ENCODE assay signal across 9 mouse cellular contexts in the genomic region with DNA sequence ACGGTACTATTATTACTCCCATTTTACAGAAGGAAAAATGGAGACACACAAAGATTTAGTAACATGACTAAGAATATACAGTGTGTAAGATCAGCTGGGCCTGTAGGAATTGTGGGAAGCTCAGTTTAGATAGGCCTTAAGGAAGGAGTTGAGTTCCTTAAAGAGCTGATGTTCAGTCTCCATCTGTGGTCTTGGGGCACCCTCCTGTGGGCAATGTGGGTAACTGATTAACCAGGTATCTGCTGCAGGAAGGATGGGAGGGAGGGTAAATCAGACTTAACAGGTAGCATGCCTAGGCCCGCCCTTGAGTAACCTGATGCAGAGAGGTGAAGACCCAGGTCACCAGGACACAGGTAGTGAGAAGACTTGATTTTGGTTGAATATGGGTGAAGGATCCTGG. TPM values are rescaled to one million over a fixed set of nuclear protein-coding genes. Genes with fewer than 3 reads are reported as not detected.
DNase-seq lines count a peak whose midpoint lies in the region; ATAC-seq and TF ChIP-seq lines count a peak whose summit lies in the region.
"Had no signal": no experiment of that assay in that cellular context is flagged by ENCODE, and none has a peak within 500 bp of the region (broad histone marks: within the 10 kb centered on the region; RNA-seq: fewer than 3 reads in every experiment).

No protein-coding gene starts in this region.

- 92% methylated on average over 2 of the region's 2 CpGs for WGBS in heart, adult 2 months
- WGBS in heart, embryonic 12.5 days, result 88% methylated on average over 2 of the region's 2 CpGs
- WGBS in midbrain, embryonic 14.5 days, result 86% methylated on average over 2 of the region's 2 CpGs

- ATAC-seq in heart, embryonic 12.5 days (ENCODE audit: insufficient number of reproducible peaks, low FRiP score), result no peak
- peak; percentile 88 for ATAC-seq in CD4-positive, CD25-positive, alpha-beta regulatory T cell, adult 4 months
- ATAC-seq in frontal cortex, adult (ENCODE audit: low TSS enrichment), result peak; percentile 58; the same call in 1 of the 2 replicates
- 0 out of 2 replicates have a peak, but pooled peaks have one; percentile 11 for ATAC-seq in midbrain, embryonic 14.5 days (ENCODE audit: low FRiP score, low TSS enrichment)

- H3K4me1 ChIP-seq in heart, adult 2 months (ENCODE audit: control insufficient read depth, insufficient read depth, low read length), result peaks cover 10% of the 10 kb centered on the region; the same call in 1 of the 2 replicates
- H3K4me1 ChIP-seq in heart, embryonic 12.5 days (replicated peaks), result peaks cover 38% of the 10 kb centered on the region
- H3K4me1 ChIP-seq in midbrain, embryonic 14.5 days (ENCODE audit: control insufficient read depth, insufficient read depth, low read length), result peaks cover 9% of the 10 kb centered on the region; the same call in 1 of the 2 replicates

- H3K4me3 ChIP-seq in heart, adult 2 months, result no peak overlapping the region
- H3K4me3 ChIP-seq in heart, embryonic 12.5 days, result no peak overlapping the region
- H3K4me3 ChIP-seq in midbrain, embryonic 14.5 days (replicated peaks; ENCODE audit: low read depth, low read length), result no peak overlapping the region
- H3K4me3 ChIP-seq: limb, embryonic 12.5 days had no signal

- H3K9ac ChIP-seq in heart, adult 2 months (ENCODE audit: low read depth, low read length), result no peak overlapping the region
- no peak overlapping the region for H3K9ac ChIP-seq in heart, embryonic 12.5 days
- no peak overlapping the region for H3K9ac ChIP-seq in midbrain, embryonic 14.5 days (replicated peaks; ENCODE audit: low read length)
- H3K9ac ChIP-seq: limb, embryonic 12.5 days had no signal

- H3K27me3 ChIP-seq in heart, adult 2 months (ENCODE audit: control insufficient read depth, insufficient read depth, low read length), result no peaks in the 10 kb centered on the region
- no peaks in the 10 kb centered on the region for H3K27me3 ChIP-seq in heart, embryonic 12.5 days (replicated peaks)
- no peaks in the 10 kb centered on the region for H3K27me3 ChIP-seq in midbrain, embryonic 14.5 days (ENCODE audit: control insufficient read depth, insufficient read depth, low read length)
- H3K27me3 ChIP-seq: limb, embryonic 12.5 days had no signal

- peaks cover 6% of the 10 kb centered on the region; the same call in 1 of the 2 replicates for H3K36me3 ChIP-seq in heart, adult 2 months (ENCODE audit: control insufficient read depth, insufficient read depth, low read length)
- H3K36me3 ChIP-seq in heart, embryonic 12.5 days, result peaks cover 57% of the 10 kb centered on the region
- H3K36me3 ChIP-seq in midbrain, embryonic 14.5 days (ENCODE audit: control insufficient read depth, insufficient read depth, low read length), result peaks cover 47% of the 10 kb centered on the region

- no peaks in the 10 kb centered on the region for H3K9me3 ChIP-seq in heart, embryonic 12.5 days (replicated peaks)
- no peaks in the 10 kb centered on the region for H3K9me3 ChIP-seq in midbrain, embryonic 14.5 days (ENCODE audit: control insufficient read depth, low read length)
- H3K9me3 ChIP-seq: limb, embryonic 12.5 days had no signal

- H3K4me2 ChIP-seq in heart, embryonic 12.5 days, result no peak overlapping the region
- H3K4me2 ChIP-seq in midbrain, embryonic 14.5 days (ENCODE audit: low read length), result no peak overlapping the region
- H3K4me2 ChIP-seq: limb, embryonic 12.5 days had no signal

- TF ChIP-seq EP300 in heart, adult 2 months (IDR thresholded peaks at IDR 0.05; ENCODE audit: insufficient read depth, low read depth, low read length), result peak; percentile 76; the same call in 1 of the 2 replicates

- TF ChIP-seq POLR2A in heart, adult 2 months (IDR thresholded peaks at IDR 0.05; ENCODE audit: insufficient read depth, low read depth, low read length), result no peak

- peak in 1 of 2 experiments; percentile 60 for DNase-seq in heart, adult 2 months
- DNase-seq in brain, adult 2 months (ENCODE audit: low read depth, low spot score), result peak; percentile 74
- DNase-seq in kidney, postnatal 14 days, result peak; percentile 58
- DNase-seq in midbrain, embryonic 14.5 days, result peak; percentile 68
- peak; percentile 48 to 50 for DNase-seq in thymus, postnatal 36 days

- H3K79me2 ChIP-seq in heart, adult 2 months (replicated peaks; ENCODE audit: control insufficient read depth, insufficient read depth, low read length), result no peaks in the 10 kb centered on the region

- intact Hi-C loops in heart, adult 2 months (cut with DNase I), result loop anchor here (1.0 to 10.0 kb wide), 4 partner anchors 103 to 351 kb away; partner anchors contain the start of genes Evi5l and Snapc2

- no peak overlapping the region for H3K27ac ChIP-seq in heart, adult 2 months
- H3K27ac ChIP-seq in heart, embryonic 12.5 days (ENCODE audit: poor library complexity, severe bottlenecking), result no peak overlapping the region
- no peak overlapping the region for H3K27ac ChIP-seq in midbrain, embryonic 14.5 days (replicated peaks; ENCODE audit: low read depth, low read length)
- H3K27ac ChIP-seq: limb, embryonic 12.5 days had no signal

- peak; percentile 80 for TF ChIP-seq CTCF in heart, adult 2 months (IDR thresholded peaks at IDR 0.05)

RNA-seq across cellular contexts. Expression of gene Cers4, which starts 23.3 kb away (rescaled TPM):
- 10 to 100 TPM; 33.2 to 33.6 TPM for total RNA-seq in heart, adult 2 months (2021)
- polyA plus RNA-seq in heart, adult 2 months (2012; rRNA removed), result 89.8 and 92.8 TPM in 2 replicates
- polyA plus RNA-seq in heart, embryonic 12.5 days (2016; fragmentation: Nextera tagmentation; extraction: Ambion mirVana), result 40.1 and 40.7 TPM in 2 replicates
- 100 to 1,000 TPM in 1 of 2 experiments, 10 to 100 TPM in 1; 84.6 to 113 TPM for polyA plus RNA-seq in CD4-positive, CD25-positive, alpha-beta regulatory T cell, adult 4 months (2017; shearing (Covaris generic))
- polyA plus RNA-seq in midbrain, embryonic 14.5 days (2014; fragmentation: Nextera tagmentation; extraction: Ambion mirVana), result 37.7 and 41.1 TPM in 2 replicates
